Mouse (Mus musculus) left cerebral cortex, adult 18-20 months (tissue): ENCODE results near the gene Senp5. TPM values are rescaled to one million over a fixed set of nuclear protein-coding genes. Genes with fewer than 3 reads are reported as not detected.

ENCODE experiments used
- microRNA-seq, 2 experiments: library from miRNA; unstranded; fragments of <30 nt; microRNA quantifications; one replicate each; pipeline ENCODE4 v1.2.0; 2021
- total RNA-seq, 2 experiments: library from RNA; stranded (reverse); gene quantifications; 2 replicates each; pipeline ENCODE4 v1.2.3; 2021

Senp5 gene
- total RNA-seq, 2 experiments from 2014 or later = 46.3 to 48.8 TPM

Small RNAs within 50 kb of the gene (microRNA-seq; reads per million reads assigned to microRNA genes)
- 0 reads per million in 2 experiments for gene Gm26269

Other genes with a start within 250 kb of the Senp5 start
- under 1 TPM; 0.44 to 0.49 TPM for gene Meltf, start 124.5 kb downstream of the Senp5 start, total RNA-seq
- gene Pigz, start 69.4 kb downstream of the Senp5 start, total RNA-seq = 10 to 100 TPM; 20.3 to 23.5 TPM
- gene 0610012G03Rik, start 54.8 kb downstream of the Senp5 start, total RNA-seq = 10 to 100 TPM; 39.5 to 42.0 TPM
- 10 to 100 TPM; 50.1 to 50.8 TPM for gene Ncbp2, start 54.8 kb downstream of the Senp5 start, total RNA-seq
- 10 to 100 TPM; 25.1 to 27.2 TPM for gene Pak2, start 76.1 kb upstream of the Senp5 start, total RNA-seq
- 10 to 100 TPM; 25.5 to 25.8 TPM for gene Pigx, start 96.5 kb upstream of the Senp5 start, total RNA-seq
- 10 to 100 TPM; 66.8 to 67.1 TPM for gene Cep19, start 96.5 kb upstream of the Senp5 start, total RNA-seq
- gene Nrros, start 162.3 kb upstream of the Senp5 start, total RNA-seq = 1 to 10 TPM; 6.8 to 8.5 TPM
- not detected for gene Bex6, start 176.5 kb upstream of the Senp5 start, total RNA-seq
- 10 to 100 TPM; 44.8 to 50.3 TPM for gene Fbxo45, start 243.9 kb upstream of the Senp5 start, total RNA-seq
- gene Wdr53, start 243.9 kb upstream of the Senp5 start, total RNA-seq = 10 to 100 TPM; 12.4 to 12.5 TPM